Mouse (Mus musculus): ENCODE data around the gene Hao2.

The Hao2 gene

DNA sequence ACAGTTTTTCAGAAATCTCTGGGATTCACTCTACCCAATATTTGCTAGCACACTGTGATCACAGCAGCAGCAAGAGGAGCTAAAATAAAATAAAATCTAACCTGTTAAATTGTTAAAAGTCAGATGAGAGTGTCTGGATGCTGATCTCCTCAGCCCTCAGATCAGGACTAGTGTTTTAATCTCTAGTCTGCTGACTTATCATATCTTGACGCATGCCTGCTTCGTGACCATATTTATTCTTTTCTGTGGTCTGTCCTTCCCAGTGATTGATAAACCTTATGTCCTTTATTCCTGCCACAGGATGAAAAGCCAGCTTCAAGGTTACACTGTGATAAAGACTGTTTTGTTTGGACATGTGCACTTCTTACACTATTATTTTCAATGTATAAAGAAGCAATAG is 35.0 kb downstream of the Hao2 start:
- in situ Hi-C loops (cut with MboI, MseI), result no loop called here

DNA sequence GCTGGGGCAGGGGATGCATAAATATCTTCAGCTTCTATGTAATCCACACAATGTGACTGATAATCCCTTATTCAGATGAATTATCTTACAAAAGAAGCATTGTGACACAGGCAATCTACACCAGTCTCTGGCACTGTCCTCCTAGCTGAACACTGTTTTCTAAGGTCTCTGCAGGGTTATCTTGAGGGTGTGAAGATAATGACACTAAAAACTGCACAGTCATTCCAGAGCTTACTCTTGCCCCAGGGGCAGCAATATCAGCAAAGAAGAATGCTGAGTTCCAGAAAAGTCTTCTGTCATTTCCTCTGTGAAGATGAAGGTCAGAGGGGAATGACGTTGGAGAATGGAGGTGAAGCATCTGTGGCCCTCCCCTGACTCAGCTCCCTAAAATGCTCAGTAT is 36.1 kb downstream of the Hao2 start:
- in situ Hi-C loops (cut with MboI, MseI), result no loop called here

DNA sequence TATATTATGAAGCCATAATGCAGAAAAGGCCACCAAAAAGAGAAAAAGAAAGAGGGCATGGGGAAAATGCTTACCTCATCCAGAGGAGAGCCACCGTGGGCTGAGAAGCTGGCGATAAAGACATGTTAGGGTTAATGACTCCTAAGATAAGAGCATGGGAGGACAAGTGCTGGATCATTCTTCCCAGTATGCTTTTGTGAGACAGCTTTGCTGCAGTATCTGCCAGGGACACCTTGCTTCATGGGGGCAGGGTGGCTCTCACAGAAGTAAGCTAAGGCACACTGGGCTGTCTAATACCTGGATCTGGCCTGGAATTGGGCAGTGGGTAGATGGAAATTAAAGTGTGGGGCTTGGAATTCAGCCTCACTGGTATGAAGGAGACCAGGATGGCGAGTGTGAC is 37.9 kb downstream of the Hao2 start:
- in situ Hi-C loops (cut with MboI, MseI), result no loop called here

DNA sequence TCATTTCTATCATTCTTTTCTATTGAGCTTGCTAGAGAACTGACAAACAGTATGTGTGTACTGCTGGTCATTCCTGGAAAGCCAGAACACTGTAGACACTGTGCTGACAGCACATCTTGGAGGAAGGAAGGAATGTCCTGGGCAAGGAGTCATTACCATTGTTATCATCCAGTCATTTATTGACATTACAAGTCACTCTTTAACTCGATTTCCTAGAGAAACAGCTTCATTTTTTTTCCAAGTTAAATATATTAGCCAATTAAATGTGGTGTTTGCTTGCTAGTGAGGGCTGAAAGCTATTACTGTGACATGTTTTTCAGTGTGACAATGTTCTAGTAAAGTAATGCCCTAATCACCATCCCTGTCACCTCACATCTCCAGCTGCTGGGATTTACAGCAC is 39.4 kb downstream of the Hao2 start:
- in situ Hi-C loops (cut with MboI, MseI), result no loop called here

DNA sequence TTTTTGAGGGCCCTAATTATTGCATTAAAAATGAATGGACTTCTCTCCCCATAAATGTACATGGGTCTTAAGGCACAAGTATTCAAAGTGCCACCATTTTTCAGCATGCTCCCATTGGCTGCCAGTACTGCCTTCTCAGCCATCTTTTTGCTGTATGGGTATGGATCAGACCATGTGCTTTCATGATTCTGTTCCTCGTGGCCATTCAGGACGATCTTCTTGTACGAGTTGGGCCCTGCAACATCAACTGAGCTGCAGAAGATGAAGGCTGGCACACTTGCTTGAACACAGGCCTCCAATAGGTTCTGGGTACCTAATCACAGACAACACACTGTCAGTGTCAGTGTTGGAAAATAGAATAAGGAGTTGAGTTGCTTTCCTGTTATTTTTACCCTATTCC is 40.0 kb downstream of the Hao2 start:
- in situ Hi-C loops (cut with MboI, MseI), result no loop called here

DNA sequence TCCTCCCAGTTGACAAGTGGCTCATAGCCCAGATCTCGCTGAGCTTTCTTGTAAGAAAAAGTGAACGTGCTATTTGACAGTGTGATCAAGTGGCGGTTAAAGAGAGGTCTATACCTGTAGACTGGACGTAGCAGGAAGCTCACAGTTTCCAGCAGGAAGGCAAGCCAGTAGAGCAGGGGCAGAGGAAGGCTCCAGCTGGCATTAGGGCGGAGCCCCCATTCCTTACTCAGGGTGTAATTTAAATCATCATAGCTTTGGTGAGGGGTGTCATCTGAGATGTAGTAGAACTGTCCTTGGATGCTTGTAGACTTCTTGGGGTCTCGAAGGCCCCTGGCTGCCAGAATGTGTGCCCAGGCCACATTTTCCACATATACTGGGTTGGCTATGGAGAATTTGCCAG is 40.4 kb downstream of the Hao2 start:
- in situ Hi-C loops (cut with MboI, MseI), result no loop called here

DNA sequence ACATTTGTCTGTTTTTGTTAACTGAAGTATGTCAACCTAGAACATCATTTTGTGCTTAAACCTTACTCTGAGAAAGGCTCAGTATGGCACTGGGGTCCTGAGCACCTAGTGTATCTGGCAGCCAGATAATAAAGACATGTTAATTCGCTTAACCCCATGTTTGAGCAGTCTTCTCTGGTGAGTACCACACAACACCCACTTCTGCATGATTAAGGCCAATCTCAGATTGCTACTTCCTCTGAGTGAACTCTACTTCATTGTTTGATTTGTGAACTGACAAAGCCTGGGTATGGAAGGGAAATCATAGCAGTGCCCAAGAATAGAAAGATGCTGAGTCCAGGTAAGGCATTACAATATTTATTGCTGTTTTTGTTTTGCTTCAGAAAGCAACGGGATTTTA is 41.2 kb downstream of the Hao2 start:
- in situ Hi-C loops (cut with MboI, MseI), result no loop called here

DNA sequence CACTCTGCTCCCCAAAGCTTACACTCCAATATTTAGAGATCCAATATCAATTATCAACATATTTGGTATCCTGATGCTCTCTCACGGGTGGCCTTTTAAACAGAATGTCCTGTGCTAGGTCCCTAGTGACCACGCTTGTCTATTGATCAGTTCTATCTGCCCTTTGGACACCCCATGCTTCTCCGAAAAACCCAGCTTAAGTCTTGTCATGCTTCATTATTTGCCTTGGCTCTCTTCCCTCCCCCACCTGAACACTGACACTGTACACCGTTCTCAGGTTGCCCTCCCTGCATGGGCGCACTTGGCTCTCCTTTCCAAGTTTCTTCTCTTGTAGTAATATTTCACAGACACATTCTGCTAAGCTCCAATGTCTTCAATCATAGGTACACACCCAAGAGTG is 42.8 kb downstream of the Hao2 start:
- in situ Hi-C loops (cut with MboI, MseI), result no loop called here

DNA sequence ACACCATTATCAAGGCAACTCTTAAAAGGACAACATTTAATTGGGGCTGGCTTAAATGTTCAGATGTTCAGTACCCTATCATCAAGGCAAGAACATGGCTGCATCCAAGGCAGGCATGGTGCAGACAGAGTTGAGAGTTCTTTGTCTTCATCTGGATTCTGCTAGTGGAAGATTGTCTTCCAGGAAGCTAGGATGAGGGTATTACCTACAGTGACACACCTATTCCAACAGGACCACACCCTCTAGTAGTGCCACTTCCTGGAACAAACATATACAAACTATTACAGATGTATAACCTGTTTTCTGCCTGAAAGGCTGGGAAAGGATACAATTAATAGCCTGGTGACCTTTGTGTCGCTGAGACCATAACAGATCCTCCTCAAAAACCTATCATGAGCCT is 44.1 kb downstream of the Hao2 start:
- in situ Hi-C loops (cut with MboI, MseI), result no loop called here
